Mouse (Mus musculus) liver, embryonic 11.5 days (tissue): ENCODE measurements around the gene Pcnx2. TPM values are rescaled to one million over a fixed set of nuclear protein-coding genes. Genes with fewer than 3 reads are reported as not detected.

Experiments used
- ATAC-seq: fragments of 200-750 bp; cut with Nextera tagmentation; replicated peaks from 2 replicates; pipeline ENCODE4 v1.8.0; 2017; ENCODE audit warnings: moderate number of reproducible peaks, mild to moderate bottlenecking, moderate TSS enrichment, moderate library complexity; ENCODE audit not compliant: low FRiP score
- DNase-seq: peaks from one replicate; pipeline ENCODE4 v3.0.0-alpha.2; 2017; ENCODE audit warnings: low spot score
- H3K27ac ChIP-seq: fragments of 300-500 bp; sonication (generic); 2 replicates; pipeline ENCODE4 v1.5.1; 2014; ENCODE audit warnings: mild to moderate bottlenecking, low read depth, low read length, control low read depth
- H3K27me3 ChIP-seq: fragments of 300-500 bp; sonication (generic); replicated peaks from 2 replicates; pipeline ENCODE4 v1.6.1; 2014; ENCODE audit warnings: low read length, mixed read lengths; ENCODE audit not compliant: control insufficient read depth, insufficient read depth
- H3K36me3 ChIP-seq: fragments of 300-500 bp; sonication (generic); 2 replicates; pipeline ENCODE4 v1.6.1; 2014; ENCODE audit warnings: mild to moderate bottlenecking, low read length, moderate library complexity, mixed read lengths; ENCODE audit not compliant: control insufficient read depth, insufficient read depth
- H3K4me1 ChIP-seq: fragments of 300-500 bp; sonication (generic); replicated peaks from 2 replicates; pipeline ENCODE4 v1.6.1; 2014; ENCODE audit warnings: low read length, mixed read lengths; ENCODE audit not compliant: control insufficient read depth, insufficient read depth
- H3K4me2 ChIP-seq: fragments of 300-500 bp; sonication (generic); 2 replicates; pipeline ENCODE4 v1.6.1; 2014; ENCODE audit warnings: mild to moderate bottlenecking, control low read depth, moderate library complexity
- H3K4me3 ChIP-seq: fragments of 300-500 bp; sonication (generic); 2 replicates; pipeline ENCODE4 v1.5.1; 2014; ENCODE audit warnings: low read depth, low read length, control low read depth
- H3K9ac ChIP-seq: fragments of 300-500 bp; sonication (generic); 2 replicates; pipeline ENCODE4 v1.6.1; 2014; ENCODE audit warnings: low read depth, low read length, control low read depth
- H3K9me3 ChIP-seq: fragments of 300-500 bp; sonication (generic); 2 replicates; pipeline ENCODE4 v1.6.1; 2016; ENCODE audit warnings: low read length, inconsistent platforms, mixed read lengths; ENCODE audit not compliant: control insufficient read depth
- WGBS: fragments of 180-500 bp; shearing (Covaris S2); extraction: QIAGEN DNeasy Blood & Tissue Kit; methylation state at CpG from one replicate; pipeline ENCODE4 v1.1.7; 2014; 5-methylcytosine and 5-hydroxymethylcytosine counted together
- polyA plus RNA-seq: library from polyadenylated mRNA; unstranded; fragments of >200 nt; fragmentation: Nextera tagmentation; extraction: Ambion mirVana; gene quantifications from 2 replicates; pipeline ENCODE4 v1.2.1, GENCODE M21; 2014

Pcnx2 gene
- 0.47 and 0.67 TPM in 2 replicates for polyA plus RNA-seq

DNA sequence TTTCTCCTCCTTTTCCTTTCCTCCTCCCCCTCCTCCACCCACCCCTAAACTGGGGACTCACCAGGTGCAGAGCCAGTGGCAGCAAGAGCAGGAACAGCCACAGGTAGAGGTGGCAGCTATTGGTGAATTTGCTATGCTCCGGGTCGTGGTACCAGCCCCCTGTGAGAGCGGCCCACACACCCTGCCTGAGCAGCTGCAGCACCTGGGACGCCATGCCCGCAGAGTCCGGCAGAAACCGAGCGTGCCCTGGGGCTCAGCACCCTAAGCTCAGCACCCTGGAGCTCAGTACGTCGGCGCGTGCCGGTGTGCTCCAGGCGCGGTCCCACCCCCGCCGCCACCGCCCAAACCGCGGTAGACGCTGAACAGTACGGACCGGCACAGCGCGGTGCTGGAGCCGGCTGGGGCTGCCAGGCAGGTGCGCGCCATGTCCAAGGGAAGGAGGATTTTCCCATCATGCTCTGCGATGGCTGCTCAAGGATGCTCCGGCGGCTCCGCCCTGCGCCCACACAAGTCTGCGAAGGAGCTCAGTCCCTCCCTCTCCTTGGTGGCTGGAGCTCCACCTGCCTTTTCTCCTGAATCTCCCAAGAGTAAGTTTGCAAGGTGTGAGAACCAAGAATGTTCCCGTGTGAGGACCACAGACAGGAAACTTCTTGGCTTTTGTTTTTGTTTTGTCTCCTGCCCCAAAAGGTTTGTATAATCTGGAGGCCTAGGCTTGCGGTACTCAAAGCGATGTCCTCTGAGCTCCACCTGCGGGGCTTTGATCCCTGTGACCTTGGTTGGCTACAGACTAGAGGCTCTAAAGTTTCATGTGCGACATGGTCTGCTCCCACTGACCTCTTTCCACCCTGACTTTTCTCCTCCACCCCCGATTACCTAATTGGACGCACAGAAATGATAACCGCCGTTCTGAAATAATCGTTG lies at the start of gene Pcnx2:
Gene Pcnx2 (minus strand): TSS at position 450 of the 921 bp plus-strand sequence.
- Histone ChIP-seq H3K27me3 (peaks cover 28% of the 10 kb centered on the region), H3K36me3 (no peaks in the 10 kb centered on the region), H3K9me3 (no peaks in the 10 kb centered on the region), H3K27ac (no peak within 1 kb of the TSS), H3K4me2 (peak within 1 kb of the TSS; percentile 46), H3K4me3 (peak within 1 kb of the TSS; percentile 19; the same call in 1 of the 2 replicates), H3K4me1 (0 out of 2 replicates have a peak, but pooled peaks cover 3% of the 10 kb centered on the region), H3K9ac (no peak within 1 kb of the TSS)
- no peak; the same call in 1 of the 2 replicates for ATAC-seq
- WGBS = 10% methylated on average over 44 of the region's 44 CpGs
- DNase-seq = no peak

DNA sequence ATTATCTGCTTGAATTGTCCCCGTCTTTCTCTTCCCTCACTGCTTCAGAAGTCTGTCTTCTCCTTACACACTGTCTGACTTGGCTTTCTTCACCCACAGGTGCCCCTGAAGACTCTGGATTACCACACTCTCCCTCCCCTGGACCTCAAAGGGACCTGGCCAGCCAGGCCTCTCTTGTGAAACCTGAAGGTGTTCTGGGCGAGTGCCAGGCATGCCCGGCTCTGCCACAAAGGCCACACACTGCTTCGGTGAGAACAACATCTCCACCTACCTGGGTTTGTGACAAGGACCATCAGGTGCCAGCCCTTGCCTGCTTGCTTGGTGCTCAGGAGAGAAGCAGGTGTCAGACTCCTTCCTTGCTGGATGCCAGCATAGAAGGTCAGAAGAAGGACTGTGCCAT lies 46.4 kb upstream of the Pcnx2 start:
- H3K27ac ChIP-seq = no peak overlapping the region
- no peaks in the 10 kb centered on the region; the same call in none of the 2 replicates for H3K27me3 ChIP-seq
- DNase-seq (no peak), ATAC-seq (no peak)
- H3K36me3 ChIP-seq = no peaks in the 10 kb centered on the region
- 90% methylated on average over 4 of the region's 4 CpGs for WGBS
- no peak overlapping the region for H3K4me3 ChIP-seq
- H3K4me1 ChIP-seq = no peaks in the 10 kb centered on the region
- no peaks in the 10 kb centered on the region for H3K9me3 ChIP-seq
- no peak overlapping the region for H3K4me2 ChIP-seq
- no peak overlapping the region for H3K9ac ChIP-seq

DNA sequence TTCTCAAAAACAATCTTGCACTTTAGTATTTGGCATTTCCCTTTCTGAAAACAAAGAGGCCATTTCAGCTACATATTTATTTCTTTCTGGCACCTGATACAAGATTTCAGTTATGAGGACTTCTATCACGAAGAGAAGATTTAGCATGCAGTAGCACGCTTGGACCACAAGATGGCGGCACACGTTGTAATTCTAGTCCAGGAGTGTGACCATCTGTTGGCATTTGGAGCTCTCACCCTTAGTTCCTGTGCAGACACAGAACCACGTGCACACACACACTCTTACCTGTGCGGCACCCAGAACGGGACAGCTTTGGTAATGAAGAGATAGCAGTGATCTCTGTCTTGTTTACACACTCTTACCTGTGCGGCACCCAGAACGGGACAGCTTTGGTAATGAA lies 37.5 kb upstream of the Pcnx2 start:
- 47% methylated on average over 9 of the region's 9 CpGs for WGBS
- DNase-seq = no peak
- H3K27me3 ChIP-seq = no peaks in the 10 kb centered on the region
- H3K9ac ChIP-seq = no peak overlapping the region
- H3K27ac ChIP-seq = no peak overlapping the region
- H3K4me2 ChIP-seq = no peak overlapping the region
- no peaks in the 10 kb centered on the region for H3K4me1 ChIP-seq
- no peaks in the 10 kb centered on the region for H3K9me3 ChIP-seq
- H3K4me3 ChIP-seq = no peak overlapping the region
- no peaks in the 10 kb centered on the region for H3K36me3 ChIP-seq
- no peak for ATAC-seq

DNA sequence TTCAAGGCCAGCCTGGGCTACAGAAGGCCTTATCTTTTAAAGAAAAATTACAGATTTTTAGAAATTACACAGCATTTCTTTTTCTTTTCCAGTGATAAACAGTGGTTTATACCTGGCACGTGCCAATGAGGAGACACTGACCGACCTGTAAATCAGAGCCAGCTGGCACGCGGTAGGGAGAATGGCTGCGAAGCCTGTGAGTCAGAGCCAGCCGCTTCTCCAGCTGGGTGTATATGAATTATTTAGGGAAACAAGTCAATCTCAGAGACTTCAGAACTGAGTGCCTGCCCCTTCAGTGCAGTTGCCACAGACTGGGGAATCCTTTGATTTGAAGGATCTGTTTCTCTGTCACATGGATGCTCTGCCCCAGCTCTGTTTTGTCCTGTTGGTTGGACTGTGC lies 33.7 kb upstream of the Pcnx2 start:
- Histone ChIP-seq H3K4me1 (no peaks in the 10 kb centered on the region), H3K4me2 (no peak overlapping the region), H3K36me3 (no peaks in the 10 kb centered on the region), H3K4me3 (no peak overlapping the region), H3K27me3 (no peaks in the 10 kb centered on the region), H3K9me3 (no peaks in the 10 kb centered on the region), H3K9ac (no peak overlapping the region), H3K27ac (no peak overlapping the region)
- DNase-seq (no peak), ATAC-seq (no peak)
- 93% methylated on average over 6 of the region's 6 CpGs for WGBS

DNA sequence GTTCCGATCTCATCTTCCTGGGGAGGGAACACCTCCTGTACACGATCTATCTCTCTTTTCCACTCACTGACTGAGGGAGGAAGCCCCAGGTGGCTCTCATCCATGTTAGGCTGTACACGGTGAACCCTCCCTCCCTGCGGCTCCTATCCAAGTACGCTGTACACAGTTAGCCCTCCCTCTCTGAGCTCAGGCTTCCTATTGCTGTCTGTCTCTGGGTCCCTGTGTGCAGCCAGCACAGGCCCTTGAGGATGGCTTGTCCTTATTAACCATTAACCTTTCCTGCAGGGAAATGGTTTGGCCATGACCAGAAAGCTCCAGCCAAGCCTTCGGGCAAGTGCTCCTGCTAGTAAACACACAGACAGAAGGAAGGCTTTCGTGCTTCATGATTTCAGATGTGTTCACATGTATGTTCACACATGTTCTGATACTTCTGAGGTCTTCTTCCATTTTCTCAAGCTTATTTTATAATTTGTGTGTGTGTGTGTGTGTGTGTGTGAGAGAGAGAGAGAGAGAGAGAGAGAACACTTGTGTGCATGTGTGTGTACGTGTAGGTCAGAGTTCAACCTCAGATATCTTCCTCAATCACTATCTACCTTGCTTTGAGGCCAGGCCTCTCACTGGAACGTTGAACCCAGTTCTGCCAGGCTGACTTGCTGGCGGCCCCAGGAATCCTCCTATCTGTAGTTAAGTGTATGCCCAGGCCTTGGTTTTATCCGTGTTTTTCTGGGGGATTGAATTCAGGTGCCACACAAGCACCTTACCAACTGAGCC lies 32.3 kb upstream of the Pcnx2 start:
- DNase-seq (no peak), ATAC-seq (peak; percentile 45; the same call in 1 of the 2 replicates)
- Histone ChIP-seq H3K9ac (no peak overlapping the region), H3K4me2 (no peak overlapping the region), H3K27me3 (no peaks in the 10 kb centered on the region), H3K9me3 (no peaks in the 10 kb centered on the region), H3K4me1 (no peaks in the 10 kb centered on the region), H3K36me3 (no peaks in the 10 kb centered on the region), H3K27ac (no peak overlapping the region), H3K4me3 (no peak overlapping the region)
- WGBS = 74% methylated on average over 11 of the region's 11 CpGs

DNA sequence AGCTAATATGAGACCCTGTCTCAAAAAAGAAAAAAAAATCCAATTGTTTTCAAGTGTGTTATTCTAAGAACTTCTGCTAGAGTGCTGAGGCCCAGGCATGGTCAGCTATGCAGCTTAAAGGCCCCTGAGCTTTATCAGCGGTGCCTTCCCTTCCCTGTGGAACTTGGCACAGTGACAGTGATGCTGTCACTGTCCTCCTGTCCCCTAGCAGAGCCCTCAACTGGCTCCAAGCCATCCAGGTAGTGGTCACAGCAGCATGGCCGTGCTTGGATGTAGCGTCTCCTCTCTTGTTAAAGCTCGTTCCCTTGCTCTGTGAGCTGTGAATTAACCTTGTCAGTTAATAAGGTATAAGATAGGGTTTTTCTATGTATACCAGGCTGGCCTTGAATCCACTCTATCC lies 28.5 kb upstream of the Pcnx2 start:
- DNase-seq = no peak
- ATAC-seq = no peak
- 77% methylated on average over 4 of the region's 4 CpGs for WGBS

DNA sequence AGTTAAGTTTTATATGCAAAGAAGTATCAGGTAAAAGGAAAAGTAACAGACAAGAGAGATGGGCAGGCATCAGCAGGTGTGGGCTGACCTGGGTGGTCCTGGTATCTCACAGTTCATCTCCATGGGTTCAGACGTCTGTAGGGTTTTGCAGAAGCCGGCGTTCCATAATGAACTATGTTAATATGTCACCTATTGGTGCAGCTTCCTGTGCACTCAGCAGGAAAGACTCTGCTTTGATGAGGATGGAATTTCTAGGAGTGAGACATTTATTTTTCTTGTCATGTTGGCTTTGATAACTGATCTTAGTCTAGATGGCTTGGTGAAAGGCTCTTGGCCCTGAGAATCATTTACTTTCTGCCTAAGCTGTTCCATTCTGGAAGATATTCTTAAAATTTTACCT lies 24.2 kb upstream of the Pcnx2 start:
- H3K9ac ChIP-seq = no peak overlapping the region
- H3K36me3 ChIP-seq = no peaks in the 10 kb centered on the region
- ATAC-seq = no peak
- peaks cover 3% of the 10 kb centered on the region; the same call in 1 of the 2 replicates for H3K27me3 ChIP-seq
- H3K4me2 ChIP-seq = no peak overlapping the region
- 73% methylated on average over 3 of the region's 3 CpGs for WGBS
- no peaks in the 10 kb centered on the region for H3K9me3 ChIP-seq
- no peak overlapping the region for H3K27ac ChIP-seq
- H3K4me3 ChIP-seq = no peak overlapping the region
- no peak for DNase-seq
- no peaks in the 10 kb centered on the region for H3K4me1 ChIP-seq

More for the DNA sequence above, 28.5 kb upstream of the Pcnx2 start:
- no peak overlapping the region for H3K9ac ChIP-seq
- H3K27me3 ChIP-seq = no peaks in the 10 kb centered on the region
- no peaks in the 10 kb centered on the region for H3K9me3 ChIP-seq
- H3K36me3 ChIP-seq = no peaks in the 10 kb centered on the region
- H3K4me3 ChIP-seq = no peak overlapping the region
- no peaks in the 10 kb centered on the region for H3K4me1 ChIP-seq
- no peak overlapping the region for H3K4me2 ChIP-seq
- no peak overlapping the region for H3K27ac ChIP-seq

DNA sequence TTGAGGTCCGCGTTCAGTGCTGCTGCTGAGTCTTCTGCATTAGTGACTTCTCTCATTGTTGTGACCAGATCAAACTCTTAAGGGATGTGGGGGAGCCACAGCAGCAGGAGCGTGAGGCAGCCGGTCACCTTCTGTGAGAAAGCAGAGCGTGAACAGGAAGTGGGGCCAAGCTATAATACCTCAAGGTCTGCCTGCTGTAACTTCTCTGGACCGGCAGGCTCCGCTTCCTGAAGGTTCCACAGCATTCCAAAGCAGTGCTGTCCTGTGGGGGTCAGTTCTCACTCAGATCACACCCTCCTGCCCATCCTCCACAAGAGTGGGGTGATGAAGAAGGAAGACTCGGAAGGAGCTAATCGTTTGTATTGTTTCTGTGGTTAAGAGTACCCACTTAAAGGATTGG lies 22.6 kb upstream of the Pcnx2 start:
- WGBS = 65% methylated on average over 9 of the region's 9 CpGs
- Histone ChIP-seq H3K4me3 (no peak overlapping the region), H3K4me2 (no peak overlapping the region), H3K27me3 (peaks cover 3% of the 10 kb centered on the region; the same call in 1 of the 2 replicates), H3K4me1 (no peaks in the 10 kb centered on the region), H3K9ac (no peak overlapping the region), H3K36me3 (no peaks in the 10 kb centered on the region), H3K27ac (no peak overlapping the region), H3K9me3 (no peaks in the 10 kb centered on the region)
- ATAC-seq (no peak), DNase-seq (no peak)
